Mouse (Mus musculus): Measurements from ENCODE around the gene Bpifb1.
"Not testable (repeated sequence)": the region's sequence is repeated elsewhere in the genome, so short reads cannot be mapped to it uniquely, and the experiment has no call there.

The Bpifb1 gene

GRCm38 (mm10) chr2:154211121-154211520, 20.5 kb downstream of the Bpifb1 start:
- DNase-seq (ENCODE audit: low spot score in 2 of 2) = no peak

DNA sequence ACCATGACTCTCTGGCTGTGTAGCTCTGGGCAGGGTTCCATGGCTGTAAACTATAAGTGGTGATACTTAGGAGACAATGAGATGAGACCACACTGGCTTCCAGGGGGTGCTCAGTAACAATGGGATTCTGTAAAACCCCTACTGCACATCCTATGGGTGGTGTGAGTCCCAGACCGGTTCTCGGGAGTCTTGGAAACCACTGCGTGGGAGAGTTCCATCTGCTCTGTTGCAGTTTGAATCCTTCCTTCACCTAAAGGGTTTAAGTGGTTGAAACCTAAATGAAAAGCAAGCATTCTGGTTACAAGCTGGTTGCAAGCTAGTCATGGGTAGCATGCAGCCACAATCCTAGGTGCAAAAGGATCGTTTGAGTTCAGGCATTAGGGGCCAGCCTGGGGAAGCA, 21.3 kb downstream of the Bpifb1 start:
- DNase-seq (ENCODE audit: low spot score in 2 of 2) = no peak

- peak; percentile 41 to 81 for DNase-seq (ENCODE audit: low spot score in 2 of 2)
These were observed 24.6 kb downstream of the Bpifb1 start for GRCm38 (mm10) chr2:154215191-154215590.

GRCm38 (mm10) chr2:154219950-154220349, 29.3 kb downstream of the Bpifb1 start:
- no peak for DNase-seq (ENCODE audit: low spot score in 2 of 2)

DNA sequence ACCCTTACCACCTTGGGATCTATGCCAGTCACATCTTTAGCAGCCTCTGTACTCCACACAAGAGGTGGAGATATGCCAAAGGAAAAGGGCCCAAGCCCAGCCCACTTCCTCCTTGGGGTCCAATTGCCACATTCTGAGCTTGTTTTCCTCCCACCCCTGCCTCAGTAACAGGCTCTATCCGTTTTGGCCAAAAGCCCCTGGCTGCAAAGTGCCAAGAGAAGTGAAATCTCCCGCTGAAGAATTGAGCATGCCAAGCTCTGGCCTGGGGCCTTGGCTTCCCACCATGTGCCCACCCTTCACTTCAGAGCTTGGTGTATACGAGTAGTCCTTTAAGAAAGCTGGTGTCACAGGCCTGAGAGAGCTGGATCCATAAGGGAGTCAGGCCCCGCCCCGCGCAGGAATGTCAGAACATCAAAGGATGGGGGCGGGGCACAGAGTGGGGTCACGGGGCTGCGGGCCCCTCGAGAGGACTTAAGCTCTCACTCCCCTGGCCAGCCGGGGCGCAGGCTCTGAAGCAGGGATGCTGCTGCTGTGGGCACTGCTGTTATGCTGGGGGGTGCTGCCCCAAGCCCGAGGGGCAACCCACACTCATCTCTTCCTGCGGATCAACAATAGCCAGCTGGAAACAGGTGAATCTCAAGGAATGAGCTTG, 32.8 kb downstream of the Bpifb1 start, which contains the start of gene Bpifb5:
Bpifb5 (plus strand) TSS at position 478 of the 652 bp plus-strand sequence.
- DNase-seq (ENCODE audit: low spot score in 2 of 2) = no peak

- DNase-seq (ENCODE audit: low spot score in 2 of 2) = no peak
These were observed 33.3 kb downstream of the Bpifb1 start for GRCm38 (mm10) chr2:154223917-154224273.

GRCm38 (mm10) chr2:154226991-154227390, 36.4 kb downstream of the Bpifb1 start:
- DNase-seq (ENCODE audit: low spot score in 2 of 2) = no peak

- DNase-seq (ENCODE audit: low spot score in 2 of 2) = no peak
These were observed 37.2 kb downstream of the Bpifb1 start for GRCm38 (mm10) chr2:154227830-154228229.

DNA sequence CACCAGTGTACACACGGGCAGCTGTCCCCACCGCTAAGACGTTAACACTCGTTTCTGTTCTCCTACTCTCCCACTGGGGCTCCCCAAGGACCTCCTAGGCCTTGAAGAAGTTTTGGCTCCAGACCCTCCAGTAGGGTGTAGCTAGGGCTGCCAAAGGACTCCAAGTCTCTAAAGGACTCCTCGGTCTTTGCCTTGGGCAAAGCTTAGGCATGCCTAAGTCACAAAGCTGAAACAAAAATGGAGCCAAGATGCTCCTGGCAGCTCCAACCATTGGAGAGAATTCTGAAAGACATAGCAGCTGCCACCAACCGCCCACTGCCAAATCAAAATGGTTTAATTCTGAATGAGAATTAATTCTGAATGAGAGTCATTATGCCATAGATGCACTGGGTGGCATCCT, 42.8 kb downstream of the Bpifb1 start:
- DNase-seq (ENCODE audit: low spot score in 2 of 2) = no peak

- DNase-seq (ENCODE audit: low spot score in 2 of 2) = no peak
These were observed 50.2 kb downstream of the Bpifb1 start for GRCm38 (mm10) chr2:154240771-154241170.

DNA sequence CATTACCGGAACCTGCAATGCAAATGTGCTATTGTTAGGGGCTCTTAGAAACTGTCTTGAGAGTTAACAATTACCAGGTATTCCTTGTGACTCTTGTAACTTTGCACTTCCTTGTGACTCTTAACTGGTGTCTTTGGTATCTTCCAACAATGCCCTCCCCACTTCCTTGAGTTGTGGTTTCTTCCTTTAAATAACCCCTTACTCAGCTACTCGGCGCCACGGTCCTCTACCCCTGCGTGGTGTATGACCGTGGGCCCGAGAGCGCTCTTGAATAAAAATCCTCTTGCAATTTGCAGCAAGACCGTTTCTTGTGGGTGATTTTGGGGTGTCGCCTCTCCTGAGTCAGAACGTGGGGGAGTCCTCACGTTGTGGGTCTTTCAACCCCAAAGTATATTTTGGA, 52.1 kb downstream of the Bpifb1 start:
- not testable (repeated sequence) for DNase-seq (ENCODE audit: low spot score in 2 of 2)

DNA sequence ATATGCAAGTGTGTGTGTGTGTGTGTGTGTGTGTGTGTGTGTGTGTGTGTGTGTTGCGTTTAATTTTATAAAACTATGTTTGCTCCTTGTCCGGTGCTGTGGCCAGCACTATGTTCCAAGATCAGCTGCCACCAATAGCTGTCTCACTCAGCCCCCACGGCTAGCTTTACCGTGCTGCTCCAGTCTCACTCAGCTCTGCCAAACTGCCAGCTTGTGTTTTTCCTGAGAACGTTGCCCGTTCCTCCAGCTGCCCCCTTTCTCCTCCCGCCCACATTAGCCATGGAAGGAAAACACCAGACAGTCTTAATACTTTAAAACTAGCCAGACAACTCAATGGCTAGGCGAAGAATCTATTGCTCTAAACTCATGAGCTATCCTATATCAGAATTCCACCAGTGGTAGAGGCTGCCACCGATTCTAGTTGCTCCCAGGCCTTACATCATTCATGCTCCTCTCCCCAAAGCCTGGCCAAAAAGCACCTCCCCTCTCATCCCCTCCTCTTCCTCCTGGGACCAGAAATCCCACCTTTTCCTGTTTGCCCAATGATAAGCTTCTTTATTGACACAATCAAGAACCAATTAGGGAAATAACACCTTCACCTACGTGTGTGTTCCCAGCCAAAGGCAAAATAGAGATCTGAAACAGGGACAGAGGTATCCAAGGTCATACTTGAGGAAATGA, 52.9 kb downstream of the Bpifb1 start:
- no peak for DNase-seq (ENCODE audit: low spot score in 2 of 2)

- DNase-seq (ENCODE audit: low spot score in 2 of 2) = no peak
These were observed 54.7 kb downstream of the Bpifb1 start for GRCm38 (mm10) chr2:154245322-154245721.

DNA sequence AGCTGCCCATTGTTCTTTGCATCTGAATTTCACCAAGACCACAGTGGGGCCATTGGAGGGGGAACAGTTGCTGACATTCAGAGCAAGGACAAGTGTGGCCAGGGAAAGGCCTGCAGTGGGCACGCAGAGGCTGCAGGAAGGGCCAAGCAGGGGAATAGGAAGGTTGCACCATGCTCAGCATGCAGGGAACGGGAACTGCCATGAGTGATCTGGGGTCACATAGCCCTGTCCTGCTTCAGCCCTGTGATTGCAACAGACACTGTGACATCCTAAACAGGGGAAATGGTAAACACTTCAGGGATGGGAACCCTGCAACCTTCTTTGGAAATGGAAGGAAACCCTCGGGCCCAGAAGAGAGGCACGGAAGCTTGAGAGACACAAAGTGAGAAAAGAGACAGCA, 64.6 kb downstream of the Bpifb1 start:
- DNase-seq (ENCODE audit: low spot score in 2 of 2) = not testable (repeated sequence)

DNA sequence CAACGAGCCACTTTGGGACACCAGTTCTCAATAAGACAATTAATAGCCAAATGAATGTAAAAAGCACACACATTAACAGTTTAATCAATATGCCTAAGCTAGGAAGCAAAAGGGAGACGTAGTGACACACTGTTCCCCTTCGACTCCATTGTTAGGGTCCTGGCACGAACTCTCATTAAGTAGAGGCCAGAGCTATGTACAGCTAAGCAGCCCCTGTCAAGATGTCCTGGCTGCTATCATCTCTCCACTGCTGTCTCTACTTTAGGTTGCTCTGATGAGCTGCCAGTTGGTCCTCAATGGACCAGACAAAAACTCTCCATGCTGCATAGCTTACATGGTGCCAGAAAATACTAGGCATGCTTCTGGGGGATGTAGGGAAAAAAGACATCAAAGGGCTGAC, 65.2 kb downstream of the Bpifb1 start:
- no peak for DNase-seq (ENCODE audit: low spot score in 2 of 2)

- DNase-seq (ENCODE audit: low spot score in 2 of 2) = not testable (repeated sequence)
These were observed 66.9 kb downstream of the Bpifb1 start, which contains the start of gene Bpifb9a for GRCm38 (mm10) chr2:154257554-154257953. Gene Bpifb9a (plus strand): TSS chr2:154257854.

- DNase-seq (ENCODE audit: low spot score in 2 of 2) = not testable (repeated sequence)
These were observed 73.8 kb downstream of the Bpifb1 start for GRCm38 (mm10) chr2:154264397-154264796.

All from spleen, postnatal 10 days (tissue).